Comparison of ENCODE assay signal across 9 mouse cellular contexts in genomic region chr8:3450670-3451069, GRCm38 (mm10). TPM values are rescaled to one million over a fixed set of nuclear protein-coding genes. Genes with fewer than 3 reads are reported as not detected.
DNase-seq lines count a peak whose midpoint lies in the region; ATAC-seq and TF ChIP-seq lines count a peak whose summit lies in the region.
"Had no signal": no experiment of that assay in that cellular context is flagged by ENCODE, and none has a peak within 500 bp of the region (broad histone marks: within the 10 kb centered on the region; RNA-seq: fewer than 3 reads in every experiment).

No protein-coding gene starts in this region.

- H3K27me3 ChIP-seq in C2C12 (ENCODE audit: control insufficient read depth, insufficient read depth, insufficient read length) = no peaks in the 10 kb centered on the region
- H3K27me3 ChIP-seq in hindbrain, embryonic 15.5 days = no peaks in the 10 kb centered on the region
- H3K27me3 ChIP-seq in lung, embryonic 14.5 days (ENCODE audit: insufficient read depth, low read length) = no peaks in the 10 kb centered on the region
- H3K27me3 ChIP-seq: liver, embryonic 15.5 days had no signal

- H3K9ac ChIP-seq in hindbrain, embryonic 15.5 days = no peak overlapping the region
- no peak overlapping the region for H3K9ac ChIP-seq in lung, embryonic 14.5 days
- H3K9ac ChIP-seq: liver, embryonic 15.5 days had no signal

- DNase-seq in heart, adult 8-10 months (ENCODE audit: low spot score) = peak; percentile 36
- DNase-seq in heart, postnatal 25 days (ENCODE audit: low spot score) = no peak
- peak; percentile 79 for DNase-seq in adrenal gland, postnatal 14 days
- peak; percentile 75 for DNase-seq in embryo, embryonic 11 days
- peak; percentile 74 for DNase-seq in lung, embryonic 14.5 days

- H3K9me3 ChIP-seq in hindbrain, embryonic 15.5 days = no peaks in the 10 kb centered on the region
- no peaks in the 10 kb centered on the region for H3K9me3 ChIP-seq in lung, embryonic 14.5 days (ENCODE audit: low read depth, low read length)
- H3K9me3 ChIP-seq: liver, embryonic 15.5 days had no signal

- no peak overlapping the region for H3K27ac ChIP-seq in hindbrain, embryonic 15.5 days (replicated peaks)
- no peak overlapping the region for H3K27ac ChIP-seq in lung, embryonic 14.5 days (ENCODE audit: low read depth)
- H3K27ac ChIP-seq: liver, embryonic 15.5 days had no signal

- intact Hi-C loops in heart, postnatal 25 days (cut with DNase I) = loop anchor here (2.0 kb wide), 1 partner anchor 92 kb away; no protein-coding TSS in a partner anchor

- no peak overlapping the region for H3ac ChIP-seq in C2C12 (ENCODE audit: control insufficient read depth, insufficient read length, low read depth)

- H3K79me3 ChIP-seq in C2C12 (ENCODE audit: low read depth) = no peaks in the 10 kb centered on the region

- no peaks in the 10 kb centered on the region for H3K4me1 ChIP-seq in hindbrain, embryonic 15.5 days (replicated peaks)
- H3K4me1 ChIP-seq in lung, embryonic 14.5 days (ENCODE audit: insufficient read depth) = no peaks in the 10 kb centered on the region
- H3K4me1 ChIP-seq: liver, embryonic 15.5 days had no signal

- no peaks in the 10 kb centered on the region for H3K79me2 ChIP-seq in C2C12 (ENCODE audit: control insufficient read depth, insufficient read depth)

- 31% methylated on average over 5 of the region's 5 CpGs for WGBS in hindbrain, embryonic 15.5 days
- WGBS in lung, embryonic 14.5 days = 34% methylated on average over 5 of the region's 5 CpGs

- peaks cover 46% of the 10 kb centered on the region for H3K36me3 ChIP-seq in C2C12 (ENCODE audit: control insufficient read depth, insufficient read depth)
- H3K36me3 ChIP-seq in hindbrain, embryonic 15.5 days = peaks cover 69% of the 10 kb centered on the region
- peaks cover 82% of the 10 kb centered on the region for H3K36me3 ChIP-seq in lung, embryonic 14.5 days (ENCODE audit: insufficient read depth)

- peak; percentile 43 for ATAC-seq in hindbrain, embryonic 15.5 days (ENCODE audit: low FRiP score, low read depth)
- ATAC-seq in lung, embryonic 14.5 days (ENCODE audit: insufficient read depth) = 0 out of 2 replicates have a peak, but pooled peaks have one; percentile 29
- 0 out of 2 replicates have a peak, but pooled peaks have one; percentile 33 for ATAC-seq in neutrophil, adult 5-6 weeks (ENCODE audit: extremely low read depth, insufficient number of reproducible peaks, low FRiP score, poor library complexity, severe bottlenecking)

- H3K4me2 ChIP-seq in hindbrain, embryonic 15.5 days = no peak overlapping the region
- H3K4me2 ChIP-seq in lung, embryonic 14.5 days = no peak overlapping the region
- H3K4me2 ChIP-seq: liver, embryonic 15.5 days had no signal

- TF ChIP-seq CTCF in C2C12 (IDR thresholded peaks at IDR 0.05; ENCODE audit: control insufficient read depth, insufficient read depth, insufficient read length) = peak; percentile 89
- TF ChIP-seq CTCF in lung, embryonic 14.5 days (IDR thresholded peaks at IDR 0.05; ENCODE audit: low read depth) = peak; percentile 90

- no peak overlapping the region for H3K4me3 ChIP-seq in C2C12 (ENCODE audit: insufficient read depth, poor library complexity, severe bottlenecking)
- H3K4me3 ChIP-seq in hindbrain, embryonic 15.5 days = no peak overlapping the region
- H3K4me3 ChIP-seq in lung, embryonic 14.5 days (ENCODE audit: low read depth, low read length) = no peak overlapping the region
- H3K4me3 ChIP-seq: liver, embryonic 15.5 days had no signal

TF ChIP-seq in C2C12, 6 proteins besides CTCF, POLR2A, EP300 and RAD21:
- TF ChIP-seq FOSL1 (IDR thresholded peaks at IDR 0.05; ENCODE audit: insufficient read depth, low read length, poor library complexity, severe bottlenecking) (no peak), MAX (IDR thresholded peaks at IDR 0.05) (no peak)

RNA-seq across cellular contexts. Expression of gene Pex11g, which starts 16.8 kb away (rescaled TPM):
- 1 to 10 TPM; 2.6 to 4.7 (median 4.1) TPM for total RNA-seq in heart, adult 8-10 months (2022)
- total RNA-seq in heart, postnatal 25 days (2021) = 1 to 10 TPM; 3.2 to 3.4 TPM
- polyA plus RNA-seq in C2C12 (2012; fragmentation: generic; extraction: Trizol) = 1.5 TPM
- total RNA-seq in adrenal gland, postnatal 14 days (2021) = 12.8 and 13.5 TPM in 2 replicates
- polyA plus RNA-seq in hindbrain, embryonic 15.5 days (2015; fragmentation: Nextera tagmentation; extraction: Ambion mirVana) = 4.3 and 4.5 TPM in 2 replicates
- polyA plus RNA-seq in lung, embryonic 14.5 days (2014; fragmentation: Nextera tagmentation; extraction: Ambion mirVana) = 3.9 and 4.4 TPM in 2 replicates
- total RNA-seq in neutrophil, adult 5-6 weeks (2017) = 1.0 and 3.7 TPM in 2 replicates

RNA-seq across cellular contexts. Expression of gene Tex45, which starts 20.0 kb away (rescaled TPM):
- total RNA-seq in heart, adult 8-10 months (2022) = under 1 TPM in 1 of 4 experiments, not detected in 3; 0.16 TPM
- not detected for total RNA-seq in heart, postnatal 25 days (2021)
- not detected for polyA plus RNA-seq in C2C12 (2012; fragmentation: generic; extraction: Trizol)
- total RNA-seq in adrenal gland, postnatal 14 days (2021) = not detected in 2 replicates
- polyA plus RNA-seq in hindbrain, embryonic 15.5 days (2015; fragmentation: Nextera tagmentation; extraction: Ambion mirVana) = 0.30 and 0.39 TPM in 2 replicates
- polyA plus RNA-seq in lung, embryonic 14.5 days (2014; fragmentation: Nextera tagmentation; extraction: Ambion mirVana) = not detected in 2 replicates
- 0.61 TPM in 1 of 2 replicates, not detected in the other for total RNA-seq in neutrophil, adult 5-6 weeks (2017)
- polyA plus RNA-seq: liver, embryonic 15.5 days had no signal

RNA-seq across cellular contexts. Expression of gene Zfp358, which starts 42.3 kb away (rescaled TPM):
- total RNA-seq in heart, adult 8-10 months (2022) = 10 to 100 TPM; 24.2 to 30.9 (median 29.6) TPM
- 10 to 100 TPM; 27.2 to 28.6 TPM for total RNA-seq in heart, postnatal 25 days (2021)
- polyA plus RNA-seq in C2C12 (2012; fragmentation: generic; extraction: Trizol) = 30.6 TPM
- total RNA-seq in adrenal gland, postnatal 14 days (2021) = 19.2 and 24.7 TPM in 2 replicates
- polyA plus RNA-seq in hindbrain, embryonic 15.5 days (2015; fragmentation: Nextera tagmentation; extraction: Ambion mirVana) = 64.9 and 72.1 TPM in 2 replicates
- polyA plus RNA-seq in lung, embryonic 14.5 days (2014; fragmentation: Nextera tagmentation; extraction: Ambion mirVana) = 19.9 and 21.7 TPM in 2 replicates
- total RNA-seq in neutrophil, adult 5-6 weeks (2017) = 3.6 and 4.1 TPM in 2 replicates

RNA-seq across cellular contexts. Expression of gene Mcoln1, which starts 49.6 kb away (rescaled TPM):
- total RNA-seq in heart, adult 8-10 months (2022) = 10 to 100 TPM; 20.6 to 24.2 (median 23.3) TPM
- total RNA-seq in heart, postnatal 25 days (2021) = 10 to 100 TPM; 18.5 to 22.0 TPM
- 38.7 TPM for polyA plus RNA-seq in C2C12 (2012; fragmentation: generic; extraction: Trizol)
- 31.8 and 37.5 TPM in 2 replicates for total RNA-seq in adrenal gland, postnatal 14 days (2021)
- 102 and 125 TPM in 2 replicates for polyA plus RNA-seq in hindbrain, embryonic 15.5 days (2015; fragmentation: Nextera tagmentation; extraction: Ambion mirVana)
- polyA plus RNA-seq in lung, embryonic 14.5 days (2014; fragmentation: Nextera tagmentation; extraction: Ambion mirVana) = 38.3 and 39.9 TPM in 2 replicates
- 80.5 and 83.9 TPM in 2 replicates for total RNA-seq in neutrophil, adult 5-6 weeks (2017)

RNA-seq across cellular contexts. Expression of gene Arhgef18, which starts 57.9 kb away (rescaled TPM):
- 10 to 100 TPM; 15.0 to 17.4 (median 15.8) TPM for total RNA-seq in heart, adult 8-10 months (2022)
- total RNA-seq in heart, postnatal 25 days (2021) = 10 to 100 TPM; 20.0 to 20.3 TPM
- 18.4 TPM for polyA plus RNA-seq in C2C12 (2012; fragmentation: generic; extraction: Trizol)
- 31.0 and 42.0 TPM in 2 replicates for total RNA-seq in adrenal gland, postnatal 14 days (2021)
- polyA plus RNA-seq in hindbrain, embryonic 15.5 days (2015; fragmentation: Nextera tagmentation; extraction: Ambion mirVana) = 10.3 and 11.5 TPM in 2 replicates
- polyA plus RNA-seq in lung, embryonic 14.5 days (2014; fragmentation: Nextera tagmentation; extraction: Ambion mirVana) = 7.8 TPM in 2 replicates
- 179 and 187 TPM in 2 replicates for total RNA-seq in neutrophil, adult 5-6 weeks (2017)
